ENCODE assay signal across 28 mouse cellular contexts in the genomic region with DNA sequence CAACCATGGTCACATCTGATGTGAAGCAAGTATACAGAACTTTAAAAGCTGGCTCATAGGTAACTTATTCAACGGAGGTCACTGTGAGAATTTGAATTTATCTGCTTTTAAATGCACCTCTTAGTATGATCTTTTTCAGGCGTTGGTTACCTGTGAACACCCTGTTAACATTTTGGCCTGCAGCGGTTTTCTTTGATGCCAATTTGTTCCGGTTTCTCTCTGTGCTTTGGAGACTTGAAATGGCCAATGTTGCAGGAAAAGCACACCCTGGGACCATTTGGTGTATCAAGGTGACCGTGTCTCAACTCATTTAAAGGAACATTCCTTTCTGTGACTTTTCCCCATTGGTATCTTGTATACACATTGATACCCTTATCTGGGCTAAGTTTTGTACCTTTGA. TPM values are rescaled to one million over a fixed set of nuclear protein-coding genes. Genes with fewer than 3 reads are reported as not detected.
DNase-seq lines count a peak whose midpoint lies in the region; ATAC-seq lines count a peak whose summit lies in the region.
"Had no signal": no experiment of that assay in that cellular context is flagged by ENCODE, and none has a peak within 500 bp of the region (broad histone marks: within the 10 kb centered on the region; RNA-seq: fewer than 3 reads in every experiment).

No protein-coding gene starts in this region.

- no peak overlapping the region for H3K4me3 ChIP-seq in kidney, embryonic 16.5 days (ENCODE audit: low read length)
- no peak overlapping the region for H3K4me3 ChIP-seq in kidney, embryonic 14.5 days (ENCODE audit: low read length)
- H3K4me3 ChIP-seq in stomach, embryonic 15.5 days (replicated peaks): no peak overlapping the region
- H3K4me3 ChIP-seq: embryonic facial prominence, embryonic 10.5 days; embryonic facial prominence, embryonic 13.5 days; erythroblast, embryonic 14.5 days; forebrain, embryonic 12.5 days; forebrain, embryonic 15.5 days; heart, embryonic 12.5 days; heart, embryonic 15.5 days; hindbrain, embryonic 10.5 days; hindbrain, embryonic 13.5 days had no signal

- H3K9me3 ChIP-seq in kidney, embryonic 16.5 days (ENCODE audit: low read length): no peaks in the 10 kb centered on the region
- H3K9me3 ChIP-seq in kidney, embryonic 14.5 days (ENCODE audit: control insufficient read depth, low read length): no peaks in the 10 kb centered on the region
- H3K9me3 ChIP-seq in stomach, embryonic 15.5 days: no peaks in the 10 kb centered on the region
- H3K9me3 ChIP-seq: embryonic facial prominence, embryonic 10.5 days; embryonic facial prominence, embryonic 13.5 days; forebrain, embryonic 12.5 days; forebrain, embryonic 15.5 days; heart, embryonic 12.5 days; heart, embryonic 15.5 days; hindbrain, embryonic 10.5 days; hindbrain, embryonic 13.5 days had no signal

- DNase-seq in kidney, adult 18-20 months: peak; percentile 35
- DNase-seq in kidney, adult 9 months: peak; percentile 63
- peak; percentile 32 to 77 for DNase-seq in kidney, postnatal 25 days
- DNase-seq in cerebellum, postnatal 25 days: no peak
- DNase-seq: adrenal gland, adult 2 months; adrenal gland, postnatal 25 days; cerebellum, adult 11-12 months; cerebellum, adult 8-10 months; cerebellum, postnatal 14 days; embryo, embryonic 11 days; gastrocnemius, postnatal 25 days; heart, postnatal 10 days; heart, postnatal 36 days had no signal

- H3K27ac ChIP-seq in kidney, embryonic 16.5 days (ENCODE audit: low read length): no peak overlapping the region
- no peak overlapping the region for H3K27ac ChIP-seq in kidney, embryonic 14.5 days (ENCODE audit: low read depth, low read length)
- 0 out of 2 replicates have a peak overlapping the region, but pooled peaks have one; percentile 8 for H3K27ac ChIP-seq in stomach, embryonic 15.5 days
- H3K27ac ChIP-seq: embryonic facial prominence, embryonic 10.5 days; embryonic facial prominence, embryonic 13.5 days; forebrain, embryonic 12.5 days; forebrain, embryonic 15.5 days; heart, embryonic 15.5 days; hindbrain, embryonic 10.5 days; hindbrain, embryonic 13.5 days had no signal

- WGBS in kidney, embryonic 16.5 days: 72% methylated on average over 5 of the region's 5 CpGs
- WGBS in kidney, embryonic 14.5 days: 69% methylated on average over 5 of the region's 5 CpGs
- 67% methylated on average over 5 of the region's 5 CpGs for WGBS in stomach, embryonic 15.5 days

- no peaks in the 10 kb centered on the region for H3K27me3 ChIP-seq in kidney, embryonic 16.5 days (ENCODE audit: insufficient read depth, low read length)
- no peaks in the 10 kb centered on the region for H3K27me3 ChIP-seq in kidney, embryonic 14.5 days (ENCODE audit: control insufficient read depth, insufficient read depth, low read length)
- no peaks in the 10 kb centered on the region for H3K27me3 ChIP-seq in stomach, embryonic 15.5 days (replicated peaks)
- H3K27me3 ChIP-seq: embryonic facial prominence, embryonic 13.5 days; forebrain, embryonic 12.5 days; forebrain, embryonic 15.5 days; heart, embryonic 12.5 days; heart, embryonic 15.5 days; hindbrain, embryonic 13.5 days had no signal

- H3K4me1 ChIP-seq in kidney, embryonic 16.5 days (ENCODE audit: insufficient read depth, low read length): no peaks in the 10 kb centered on the region
- no peaks in the 10 kb centered on the region for H3K4me1 ChIP-seq in kidney, embryonic 14.5 days (ENCODE audit: control insufficient read depth, insufficient read depth, low read length)
- no peaks in the 10 kb centered on the region for H3K4me1 ChIP-seq in stomach, embryonic 15.5 days
- H3K4me1 ChIP-seq: embryonic facial prominence, embryonic 10.5 days; embryonic facial prominence, embryonic 13.5 days; forebrain, embryonic 12.5 days; forebrain, embryonic 15.5 days; heart, embryonic 12.5 days; heart, embryonic 15.5 days; hindbrain, embryonic 10.5 days; hindbrain, embryonic 13.5 days had no signal

- no peak for ATAC-seq in kidney, embryonic 16.5 days (ENCODE audit: low FRiP score, low TSS enrichment)
- ATAC-seq in kidney, embryonic 14.5 days (ENCODE audit: low FRiP score, low TSS enrichment): no peak
- peak; percentile 53 for ATAC-seq in stomach, embryonic 15.5 days (ENCODE audit: insufficient read depth, low FRiP score, low read depth)
- no peak for ATAC-seq in granulocyte monocyte progenitor cell, adult 5-6 weeks (replicated peaks; ENCODE audit: poor library complexity, severe bottlenecking)
- ATAC-seq: CD4-positive, CD25-positive, alpha-beta regulatory T cell, adult 4 months; forebrain, embryonic 15.5 days; hindbrain, embryonic 16.5 days had no signal

- no peak overlapping the region for H3K9ac ChIP-seq in kidney, embryonic 16.5 days (replicated peaks; ENCODE audit: low read length)
- H3K9ac ChIP-seq in kidney, embryonic 14.5 days (ENCODE audit: low read depth, low read length): no peak overlapping the region
- H3K9ac ChIP-seq in stomach, embryonic 15.5 days: no peak overlapping the region
- H3K9ac ChIP-seq: embryonic facial prominence, embryonic 13.5 days; forebrain, embryonic 12.5 days; forebrain, embryonic 15.5 days; heart, embryonic 12.5 days; heart, embryonic 15.5 days; hindbrain, embryonic 13.5 days had no signal

- H3K4me2 ChIP-seq in kidney, embryonic 16.5 days (replicated peaks; ENCODE audit: low read depth, low read length): no peak overlapping the region
- no peak overlapping the region for H3K4me2 ChIP-seq in kidney, embryonic 14.5 days (replicated peaks; ENCODE audit: low read depth, low read length)
- H3K4me2 ChIP-seq in stomach, embryonic 15.5 days: no peak overlapping the region
- H3K4me2 ChIP-seq: embryonic facial prominence, embryonic 13.5 days; forebrain, embryonic 12.5 days; forebrain, embryonic 15.5 days; heart, embryonic 12.5 days; heart, embryonic 15.5 days; hindbrain, embryonic 13.5 days had no signal

- H3K36me3 ChIP-seq in kidney, embryonic 16.5 days (ENCODE audit: insufficient read depth, low read length): no peaks in the 10 kb centered on the region
- no peaks in the 10 kb centered on the region for H3K36me3 ChIP-seq in kidney, embryonic 14.5 days (ENCODE audit: control insufficient read depth, insufficient read depth, low read length)
- H3K36me3 ChIP-seq in stomach, embryonic 15.5 days: no peaks in the 10 kb centered on the region
- H3K36me3 ChIP-seq: embryonic facial prominence, embryonic 10.5 days; embryonic facial prominence, embryonic 13.5 days; forebrain, embryonic 12.5 days; forebrain, embryonic 15.5 days; heart, embryonic 12.5 days; heart, embryonic 15.5 days; hindbrain, embryonic 10.5 days; hindbrain, embryonic 13.5 days had no signal

RNA-seq across cellular contexts. Expression of a gene that starts 46.0 kb away (rescaled TPM):
- polyA plus RNA-seq in kidney, embryonic 16.5 days (2015; fragmentation: Nextera tagmentation; extraction: Ambion mirVana): 47.6 and 53.8 TPM in 2 replicates
- polyA plus RNA-seq in kidney, embryonic 14.5 days (2014; fragmentation: Nextera tagmentation; extraction: Ambion mirVana): 34.8 and 48.9 TPM in 2 replicates
- 33.0 and 33.1 TPM in 2 replicates for polyA plus RNA-seq in stomach, embryonic 15.5 days (2015; fragmentation: Nextera tagmentation; extraction: Ambion mirVana)
- total RNA-seq in granulocyte monocyte progenitor cell, adult 5-6 weeks (2014; fragmentation: Nextera tagmentation): not detected in 2 replicates
- total RNA-seq in granulocyte monocyte progenitor cell, adult 5-6 weeks (2017): 0.05 and 0.39 TPM in 2 replicates

Comparison
In these comparisons a context has a peak if more than half of its experiments do, and no peak if none do; other contexts are left out.
1. DNase-seq: peak in kidney, adult 18-20 months (single experiment), kidney, adult 9 months (single experiment) and kidney, postnatal 25 days (2 of 2); none in cerebellum, postnatal 25 days (0 of 2).